Mouse (Mus musculus) common myeloid progenitor, adult 5-6 weeks (primary cell): ENCODE measurements around the gene Ncam1. TPM values are rescaled to one million over a fixed set of nuclear protein-coding genes. Genes with fewer than 3 reads are reported as not detected.

Experiments
- ATAC-seq: replicated peaks from 2 replicates; pipeline ENCODE4 v1.8.0; 2016; ENCODE audit warnings: low read depth, mild to moderate bottlenecking, moderate TSS enrichment, inconsistent platforms; ENCODE audit not compliant: poor library complexity, severe bottlenecking
- total RNA-seq: library from RNA; stranded (forward); fragments of 200-1000, 187-1606 nt; gene quantifications from 2 replicates; pipeline ENCODE4 v1.2.3, GENCODE M21; 2017

Ncam1 gene
- total RNA-seq, 1 experiment from 2014 or later, result 0.46 TPM

DNA sequence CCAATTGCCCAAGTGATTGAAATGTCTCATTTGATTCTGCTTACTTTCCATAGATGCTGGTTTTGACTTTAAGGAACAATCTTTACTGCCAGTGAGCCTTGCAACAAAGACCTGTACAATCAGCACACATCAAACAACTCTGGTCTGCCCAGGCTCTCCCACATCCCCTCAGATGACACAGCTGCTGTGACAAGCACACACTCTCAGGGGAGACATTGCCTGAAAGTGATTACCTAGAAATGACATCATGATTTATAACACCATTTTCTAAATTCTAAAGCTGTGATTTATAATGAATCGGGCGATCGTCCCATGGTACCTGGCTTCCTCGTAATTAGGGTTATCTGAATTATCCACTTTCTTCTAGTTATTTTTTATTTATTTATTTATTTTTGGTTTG lies 42.0 kb downstream of the Ncam1 start:
- no peak for ATAC-seq

DNA sequence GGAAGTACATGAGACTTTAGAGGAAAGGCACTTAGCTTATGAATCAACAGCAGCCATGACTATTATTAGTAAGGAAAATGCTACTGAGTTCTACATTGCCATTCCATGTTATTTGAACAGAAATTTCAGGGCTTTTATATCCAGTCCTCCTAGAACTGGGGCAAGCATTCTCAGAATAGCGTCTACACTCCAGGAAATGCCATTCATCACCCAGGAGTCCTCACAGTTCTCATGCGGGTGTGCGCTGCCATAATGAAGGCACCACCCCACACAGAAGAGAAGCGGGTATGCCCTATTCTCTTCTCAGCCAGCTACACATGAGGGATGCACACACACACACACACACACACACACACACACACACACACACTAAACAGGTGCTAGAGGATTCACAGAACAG lies 43.5 kb downstream of the Ncam1 start:
- ATAC-seq, result no peak

DNA sequence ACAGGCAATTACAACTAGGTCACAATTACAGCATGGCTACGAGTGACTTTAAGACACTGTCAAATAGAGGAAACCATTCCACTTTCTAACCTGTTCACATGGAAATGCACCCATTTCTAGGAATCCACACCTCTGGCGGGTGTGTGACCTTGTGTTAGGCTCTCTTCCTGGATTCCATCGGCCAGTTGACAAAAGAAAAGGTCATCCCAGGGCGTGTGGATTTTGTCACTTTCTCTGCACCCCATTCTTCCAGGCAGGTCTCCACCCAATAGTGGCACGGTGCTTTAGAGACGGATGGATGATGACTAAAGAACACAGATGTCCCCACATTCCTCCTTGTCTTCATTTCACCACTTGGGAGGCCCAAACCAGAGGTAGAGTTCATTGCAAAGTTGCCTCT lies 47.3 kb downstream of the Ncam1 start:
- no peak for ATAC-seq

DNA sequence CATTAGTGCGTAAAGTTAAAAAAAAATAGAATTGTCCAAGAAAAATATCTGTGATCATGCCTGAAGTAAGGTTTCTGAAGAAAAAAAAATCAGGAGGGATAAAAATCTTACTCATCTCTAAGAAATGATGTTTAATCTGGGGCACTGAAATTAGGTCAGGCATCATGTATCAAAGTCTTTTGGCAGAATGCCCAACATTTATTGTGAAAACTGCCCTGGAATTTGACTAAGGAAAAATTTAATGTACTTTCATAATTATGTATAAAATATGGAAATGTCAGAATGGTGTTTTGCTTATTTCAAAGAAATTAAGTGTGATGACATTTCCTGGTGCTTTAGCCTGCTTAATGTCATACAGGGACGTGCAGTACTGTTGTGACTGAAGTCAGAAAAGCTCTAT lies 52.5 kb downstream of the Ncam1 start:
- ATAC-seq, result no peak

DNA sequence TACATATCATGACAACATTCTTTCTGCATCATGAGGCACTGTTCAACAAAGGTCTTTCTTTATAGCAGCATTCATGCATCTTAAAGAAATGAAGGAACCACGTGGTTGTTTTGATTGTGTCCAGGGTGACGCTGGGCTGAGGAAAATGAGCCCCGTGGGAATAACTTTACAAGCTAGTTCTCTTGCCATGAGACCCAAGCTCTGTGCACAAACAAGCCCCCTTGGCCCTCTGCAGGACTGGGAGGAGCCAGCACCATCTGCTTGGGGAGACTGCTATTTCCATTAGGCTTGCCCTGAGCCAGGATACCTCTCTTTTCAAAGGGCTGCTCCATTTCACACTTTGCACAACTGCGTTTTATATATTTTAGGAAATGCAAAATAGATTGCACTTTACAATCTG lies 53.0 kb downstream of the Ncam1 start:
- no peak for ATAC-seq

DNA sequence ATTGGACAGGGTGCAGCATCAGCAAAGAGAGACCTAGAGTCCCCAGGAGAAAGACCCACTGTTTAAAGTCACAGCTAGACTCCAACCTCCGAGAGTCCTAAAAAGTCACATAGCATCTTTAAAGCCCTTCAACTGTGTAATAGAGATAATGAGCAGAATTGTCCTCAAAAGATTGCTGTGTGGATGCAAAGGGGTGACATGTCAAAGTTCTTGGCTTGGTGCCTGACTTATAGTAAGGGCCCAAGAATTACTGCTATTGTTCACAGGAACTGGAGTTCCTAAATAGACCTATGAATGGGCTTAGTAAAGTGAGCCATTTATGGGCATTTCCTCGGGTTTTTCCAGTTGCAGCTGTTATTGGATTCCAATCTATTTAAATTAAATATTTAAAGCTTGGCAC lies 54.4 kb downstream of the Ncam1 start:
- ATAC-seq, result no peak

DNA sequence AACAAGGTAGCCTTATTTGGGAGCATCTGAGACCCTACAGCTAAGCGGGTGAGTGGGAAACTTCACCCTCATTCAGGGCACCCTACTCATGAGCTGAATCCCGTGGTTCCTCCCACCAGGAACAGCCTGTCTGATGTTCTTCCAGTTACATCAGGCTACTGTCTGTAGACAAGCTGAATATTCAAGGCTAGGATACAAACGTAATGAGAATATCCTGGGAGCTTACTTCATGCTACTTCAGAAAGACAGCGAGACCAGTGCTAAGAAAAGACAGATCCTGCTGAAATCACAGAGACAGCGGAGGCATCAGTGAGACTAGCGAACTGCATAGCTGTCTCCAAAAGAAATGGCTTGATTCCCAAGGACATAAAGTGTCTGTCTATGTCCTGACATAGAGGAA lies 58.8 kb downstream of the Ncam1 start:
- no peak for ATAC-seq

DNA sequence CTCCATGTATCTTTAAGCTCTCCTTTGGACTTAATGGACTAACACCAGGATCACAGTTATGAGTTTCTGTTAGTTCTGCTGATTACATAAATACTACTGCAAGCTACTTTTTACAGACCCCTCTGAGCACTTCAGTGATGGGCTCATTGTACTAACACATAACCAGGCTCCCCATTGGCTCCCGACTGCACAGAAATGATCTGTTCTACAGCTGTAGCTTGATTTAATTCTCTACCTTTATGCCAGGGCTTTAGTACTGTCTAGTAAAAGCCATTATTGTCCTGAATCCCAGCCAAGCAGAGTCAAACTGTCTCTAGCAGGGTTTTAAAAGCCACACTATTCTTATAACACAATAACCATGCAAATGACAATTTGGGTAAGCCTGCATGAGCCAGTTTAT lies 60.2 kb downstream of the Ncam1 start:
- ATAC-seq, result no peak

DNA sequence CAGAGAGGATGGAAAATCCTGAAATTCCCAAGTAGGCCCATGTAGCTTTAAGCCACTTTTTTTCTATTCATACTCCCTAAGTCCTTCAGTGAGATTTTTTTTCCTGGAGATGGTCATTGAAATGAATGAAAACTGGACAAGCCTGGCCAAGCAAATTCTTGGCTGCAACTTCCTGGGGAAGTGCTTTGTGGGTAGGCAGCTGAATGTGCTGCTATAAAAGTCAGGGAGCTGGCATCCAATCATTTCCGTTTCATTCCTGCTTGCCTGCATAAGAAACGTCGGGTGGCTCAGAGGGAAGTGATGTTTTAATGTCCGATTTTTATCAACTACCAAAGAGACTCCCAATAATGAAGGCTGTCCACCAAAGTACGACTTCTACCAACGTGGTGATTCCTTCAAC lies 61.6 kb downstream of the Ncam1 start:
- ATAC-seq, result no peak

DNA sequence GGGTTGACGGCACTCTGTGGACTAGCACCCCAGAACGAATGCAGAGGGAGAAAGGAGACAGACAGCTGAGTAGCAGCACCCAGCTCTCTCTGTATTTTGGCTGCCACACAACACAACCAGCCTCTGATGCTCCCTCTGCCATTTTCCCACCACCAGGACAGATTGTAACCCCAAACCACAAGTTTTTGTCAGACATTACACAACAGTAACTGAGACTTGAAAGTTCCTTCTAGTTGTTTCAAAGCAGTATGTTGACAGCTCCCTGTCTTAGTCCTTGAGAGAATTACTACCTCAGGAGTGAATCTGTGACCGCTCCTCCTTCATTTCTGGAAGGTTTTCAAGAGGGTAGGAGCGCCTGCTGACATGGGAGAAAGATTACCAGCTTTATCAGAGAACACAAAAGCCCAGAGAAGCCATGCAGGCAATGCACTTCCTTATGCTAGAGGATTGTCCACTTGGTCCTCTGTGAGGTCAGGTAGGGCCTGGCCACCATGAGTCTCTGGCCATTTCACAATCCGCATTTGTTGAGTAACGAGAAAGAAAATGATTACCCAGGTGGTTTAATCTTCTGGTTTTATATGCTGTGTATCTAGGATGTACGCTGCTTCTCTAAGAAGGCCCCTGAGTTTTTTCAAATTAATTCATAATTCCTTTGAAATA lies 64.2 kb downstream of the Ncam1 start:
- ATAC-seq, result no peak

DNA sequence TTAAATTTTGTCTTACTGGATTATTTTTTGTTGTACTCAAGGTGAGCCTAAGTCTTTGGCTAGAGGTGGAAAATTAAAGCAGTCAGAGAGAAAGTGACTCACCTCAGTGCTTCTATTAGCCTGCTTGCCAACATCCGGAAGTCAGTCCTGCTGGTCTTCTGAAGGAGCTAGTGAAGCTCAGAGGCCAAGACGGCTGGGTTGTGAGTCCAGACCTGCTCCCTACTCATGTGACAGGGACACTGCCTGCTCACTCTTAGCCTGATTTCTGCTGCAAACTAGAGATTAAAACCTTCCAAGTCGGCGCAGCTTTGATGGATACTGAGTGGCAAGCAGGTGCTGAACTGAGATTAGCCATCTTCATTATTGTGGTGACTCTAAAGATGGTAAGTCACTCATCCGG lies 65.0 kb downstream of the Ncam1 start:
- ATAC-seq, result no peak

DNA sequence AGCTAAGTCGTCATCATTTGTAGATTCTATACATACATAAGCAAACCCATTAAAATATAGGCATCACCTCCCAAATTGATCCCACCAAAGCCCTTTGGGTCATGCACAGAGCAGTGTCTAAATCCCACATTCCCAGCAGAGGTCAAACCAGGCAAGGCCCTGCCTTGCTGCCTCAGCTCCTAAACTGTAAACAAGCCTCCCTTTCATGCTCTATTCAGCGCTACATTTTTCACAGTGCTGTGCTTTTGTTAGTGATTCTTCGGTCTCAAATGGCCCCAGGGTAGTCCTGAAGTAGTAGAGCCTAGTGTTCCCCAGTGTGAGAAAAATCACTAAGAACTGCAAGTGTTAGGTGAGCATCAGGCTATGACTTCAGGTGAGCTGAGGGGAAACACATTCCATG lies 69.2 kb downstream of the Ncam1 start:
- ATAC-seq, result no peak

DNA sequence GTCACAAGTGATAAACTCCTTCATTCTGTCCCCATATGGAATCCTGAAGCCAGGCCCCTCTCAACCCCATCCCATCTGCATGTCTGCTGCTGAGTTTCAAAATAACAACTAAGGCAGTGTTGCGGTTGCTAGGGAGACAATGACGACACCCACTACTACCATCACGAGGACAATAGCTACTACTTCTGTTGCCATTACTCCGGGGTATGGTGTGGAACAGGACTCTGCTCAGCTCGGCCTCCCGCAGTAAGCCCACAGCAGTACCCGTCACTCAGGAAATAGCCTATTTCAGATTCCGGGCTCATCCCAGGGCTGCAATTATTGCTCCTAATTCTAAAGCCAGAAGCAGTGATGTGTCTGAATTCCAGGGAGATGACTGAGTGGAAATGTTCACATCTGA lies 70.5 kb downstream of the Ncam1 start:
- no peak for ATAC-seq

DNA sequence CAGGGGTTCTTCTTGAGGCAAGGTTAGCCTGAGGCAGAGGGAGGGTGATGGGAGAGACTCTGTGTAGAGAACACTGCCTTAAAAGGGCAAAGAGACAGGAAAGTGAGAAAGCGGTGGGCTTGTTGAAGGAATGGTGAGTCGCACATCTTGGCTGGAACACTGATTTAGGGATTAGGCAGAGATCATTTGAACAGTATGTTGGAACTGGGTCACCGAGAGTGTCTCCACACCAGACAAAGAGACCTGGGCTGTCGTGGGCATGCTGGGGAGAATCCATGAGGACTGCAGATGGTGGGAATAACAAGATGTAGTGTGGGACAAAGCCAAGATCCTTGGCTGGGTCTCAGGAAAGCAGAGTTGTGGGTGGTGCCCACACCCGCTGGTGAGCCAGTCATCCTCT lies 76.0 kb downstream of the Ncam1 start:
- no peak for ATAC-seq

DNA sequence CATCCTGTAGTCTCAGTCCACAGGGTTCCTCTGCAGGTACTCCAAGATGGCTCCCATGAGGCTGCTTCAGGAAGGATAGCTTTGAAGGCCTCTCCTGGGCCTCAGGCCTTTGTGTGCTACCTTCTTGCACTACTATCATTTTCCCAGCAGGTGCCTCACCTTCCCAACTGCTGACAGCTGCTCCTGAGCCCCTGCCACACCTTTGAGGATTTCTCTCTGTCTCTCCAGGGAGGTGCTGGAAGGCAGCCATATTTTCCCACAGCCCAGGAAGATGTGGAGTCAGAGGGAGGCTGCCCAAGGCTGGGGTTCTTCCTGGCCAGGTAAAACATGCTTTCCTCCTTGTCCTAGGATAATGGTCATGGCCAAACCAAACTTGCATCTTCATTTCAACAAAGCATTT lies 83.6 kb downstream of the Ncam1 start:
- no peak for ATAC-seq

DNA sequence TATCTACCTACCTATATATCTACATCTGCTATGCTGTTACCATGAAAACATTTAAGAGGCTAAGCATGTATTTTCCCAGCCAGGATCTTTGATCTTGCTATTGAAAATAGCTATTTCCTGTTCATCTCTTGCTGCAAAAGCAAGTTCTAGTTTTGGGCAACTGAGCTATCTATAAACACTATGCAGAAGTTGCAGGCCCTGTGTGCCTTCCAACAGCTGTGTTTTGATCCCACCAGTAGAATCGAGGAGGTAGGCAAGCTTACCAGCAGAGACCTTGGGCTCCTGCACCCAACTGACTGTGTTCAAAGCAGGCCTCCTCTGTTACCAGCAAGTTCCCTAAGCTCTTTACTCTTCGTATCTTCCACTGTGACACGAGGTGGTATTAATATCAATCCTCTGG lies 84.6 kb downstream of the Ncam1 start:
- ATAC-seq, result no peak

DNA sequence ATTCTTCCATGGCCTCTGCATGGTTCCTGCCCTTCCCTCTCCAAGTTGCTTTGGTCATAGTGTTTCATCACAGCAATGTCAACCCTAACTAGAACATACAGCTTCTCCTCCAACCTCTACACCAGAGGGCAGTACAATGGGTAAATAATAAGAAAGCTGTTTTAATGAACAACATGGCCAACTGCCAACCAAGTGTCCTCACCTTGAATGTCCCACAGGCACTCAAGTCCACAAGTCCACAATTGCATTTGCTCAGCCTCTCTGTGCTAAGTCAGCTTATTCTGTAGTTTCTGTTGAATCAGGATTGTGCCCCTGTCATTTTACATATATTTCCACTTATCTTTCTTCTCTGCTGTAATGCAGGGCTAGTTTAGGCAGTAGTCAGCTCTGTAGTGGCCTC lies 91.1 kb downstream of the Ncam1 start:
- no peak for ATAC-seq

DNA sequence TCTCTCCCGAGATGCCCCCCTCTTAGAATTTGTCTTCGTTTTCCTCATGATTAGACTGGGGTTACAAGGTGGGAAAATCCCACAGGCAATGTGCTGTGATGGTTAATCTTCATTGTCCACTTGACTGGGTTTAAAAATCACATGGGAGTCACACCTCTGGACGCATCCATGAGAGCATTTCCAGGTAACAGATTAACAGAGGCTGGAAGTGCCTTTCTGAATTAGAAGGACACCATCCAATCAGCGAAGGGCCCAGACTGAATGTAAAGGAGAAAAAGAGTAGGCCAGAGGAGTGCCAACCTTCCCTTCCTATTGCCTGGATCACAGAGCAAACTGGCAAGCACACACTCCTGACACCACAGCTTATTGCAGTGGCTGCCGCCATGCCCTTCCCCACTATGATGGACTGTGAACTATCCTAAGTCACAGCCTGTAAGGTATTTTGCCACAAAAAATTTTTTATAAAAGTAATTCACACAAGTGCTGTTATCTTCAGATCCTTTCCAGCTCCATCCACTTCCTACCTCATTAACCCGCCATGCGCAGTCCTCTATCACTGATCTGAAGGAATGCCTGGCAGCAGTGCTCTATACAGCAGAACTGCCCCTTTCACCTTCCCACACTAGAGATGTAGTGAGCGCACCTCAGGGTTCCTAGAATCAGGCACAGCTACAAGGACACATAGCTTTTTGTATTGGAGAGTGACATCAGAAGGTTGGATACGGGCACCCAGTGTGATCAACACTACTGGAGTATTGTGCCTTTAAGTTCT lies 94.3 kb downstream of the Ncam1 start:
- no peak for ATAC-seq

DNA sequence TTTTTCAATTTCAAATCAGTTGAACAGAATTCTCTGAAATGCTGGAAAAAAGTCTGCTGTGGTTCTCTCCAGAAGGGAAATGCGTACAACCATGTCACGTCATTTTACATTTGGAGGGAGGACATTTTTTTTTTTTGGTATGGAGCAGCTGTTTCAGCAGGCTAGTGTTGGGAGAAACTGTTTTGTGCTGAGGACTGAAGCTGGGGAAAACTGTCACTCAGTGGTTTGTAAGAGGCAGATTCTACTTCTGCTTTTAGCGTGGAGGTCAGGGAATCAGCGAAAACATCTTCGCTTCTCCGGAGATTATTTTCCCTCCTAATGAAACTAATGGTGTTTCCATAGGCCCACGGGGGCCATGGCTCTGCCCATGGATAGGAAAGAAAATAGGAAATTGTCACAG lies 103.4 kb downstream of the Ncam1 start:
- peak; percentile 52 for ATAC-seq

DNA sequence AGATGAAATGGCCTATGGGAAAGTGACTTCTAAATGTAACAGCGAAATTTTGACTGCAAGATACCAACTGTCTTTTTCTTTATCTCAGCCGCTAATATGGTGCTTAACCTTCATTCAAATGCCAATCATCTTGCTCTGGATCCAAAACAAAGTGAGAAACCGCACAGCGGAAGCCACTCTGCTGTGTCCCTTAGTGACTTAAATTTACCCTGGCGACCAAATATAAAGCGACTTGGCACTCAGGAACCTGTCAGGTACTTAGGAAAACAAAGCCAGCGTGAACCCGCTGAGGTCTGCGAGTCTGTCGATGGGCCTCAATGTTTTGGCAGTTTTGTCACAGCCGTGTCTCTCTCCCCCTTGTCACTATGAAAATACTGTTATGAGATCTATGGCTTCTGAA lies 105.9 kb downstream of the Ncam1 start:
- ATAC-seq, result no peak

DNA sequence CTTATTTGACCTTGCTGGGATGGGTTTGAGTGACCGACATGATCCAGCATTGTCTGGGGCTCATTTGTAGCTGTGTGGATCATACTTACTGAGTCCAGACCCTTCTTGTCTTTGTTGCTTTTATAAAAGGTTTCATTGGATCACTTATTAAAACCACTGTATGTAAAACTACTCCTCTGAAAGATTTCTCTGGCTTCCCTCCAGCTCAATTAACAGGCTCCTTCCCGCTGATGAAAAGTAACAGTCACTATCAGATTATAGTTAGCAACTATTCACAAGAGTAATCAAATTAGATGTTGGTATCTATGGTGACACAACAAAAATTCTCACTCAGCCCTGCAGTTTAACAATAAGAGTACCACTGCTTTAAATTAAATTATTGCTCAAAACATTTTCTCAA lies 107.4 kb downstream of the Ncam1 start:
- no peak for ATAC-seq
